Mouse (Mus musculus): Measurements from ENCODE around the gene Rsrp1. TPM values are rescaled to one million over a fixed set of nuclear protein-coding genes. Genes with fewer than 3 reads are reported as not detected.

Rsrp1 gene
- polyA plus RNA-seq, 1 experiment = 51.4 TPM

- Histone ChIP-seq H3K36me3 (ENCODE audit: control insufficient read depth, insufficient read depth) (peaks cover 5% of the 10 kb centered on the region), H3K79me2 (ENCODE audit: control insufficient read depth, insufficient read depth) (peaks cover 12% of the 10 kb centered on the region), H3K4me3 (no peak overlapping the region), H3K4me2 (ENCODE audit: low read depth) (no peak overlapping the region), H3ac (ENCODE audit: control insufficient read depth, insufficient read length) (no peak overlapping the region), H3K27me3 (ENCODE audit: control insufficient read depth, insufficient read depth, insufficient read length) (no peaks in the 10 kb centered on the region)
- TF ChIP-seq SRF (IDR thresholded peaks at IDR 0.05; ENCODE audit: control insufficient read depth, insufficient read length, low read depth) (no peak), USF1 (IDR thresholded peaks at IDR 0.05; ENCODE audit: low read depth) (no peak), MYOD1 (IDR thresholded peaks at IDR 0.05; ENCODE audit: control insufficient read depth in 1 of 3, insufficient read length in 2 of 3, low read depth in 2 of 3) (no peak), MAX (IDR thresholded peaks at IDR 0.05; ENCODE audit: low read depth) (no peak), TCF12 (IDR thresholded peaks at IDR 0.05; ENCODE audit: insufficient read depth, poor library complexity, severe bottlenecking) (no peak), TCF3 (IDR thresholded peaks at IDR 0.05; ENCODE audit: insufficient read length, low read depth) (no peak), CEBPB (IDR thresholded peaks at IDR 0.05; ENCODE audit: insufficient read depth, poor library complexity, severe bottlenecking) (no peak), E2F4 (IDR thresholded peaks at IDR 0.05; ENCODE audit: insufficient read depth) (no peak), REST (IDR thresholded peaks at IDR 0.05; ENCODE audit: insufficient read depth, insufficient read length) (no peak), POLR2AphosphoS2 (IDR thresholded peaks at IDR 0.05; ENCODE audit: insufficient read length, low read depth) (no peak), MYOG (IDR thresholded peaks at IDR 0.05; ENCODE audit: control insufficient read depth in 1 of 3, insufficient read depth in 1 of 3, insufficient read length in 2 of 3, low read depth in 2 of 3) (no peak), POLR2A (IDR thresholded peaks at IDR 0.05; ENCODE audit: insufficient read length, low read depth) (no peak)
Observed at GRCm38 (mm10) chr4:134919733-134920540, 3.5 kb upstream of the Rsrp1 start.

DNA sequence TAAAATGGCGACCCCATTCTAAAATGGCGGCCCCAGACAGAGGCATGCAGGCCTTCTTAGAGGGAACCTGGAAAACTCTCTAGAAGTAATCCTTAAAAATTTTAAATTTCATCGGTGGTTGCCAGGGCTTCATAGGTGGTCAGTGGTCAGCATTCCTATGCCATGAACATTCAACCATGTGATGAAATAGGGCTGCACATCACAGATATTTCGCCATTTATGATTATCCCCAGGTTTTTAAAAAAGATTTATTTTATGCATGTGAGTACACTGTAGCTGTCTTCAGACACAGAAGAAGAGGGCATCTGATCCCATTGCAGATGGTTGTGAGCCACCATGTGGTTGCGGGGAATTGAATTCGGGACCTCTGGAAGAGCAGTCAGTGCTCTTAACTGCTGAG is 2.8 kb upstream of the Rsrp1 start:
- TF ChIP-seq POLR2AphosphoS2 (IDR thresholded peaks at IDR 0.05; ENCODE audit: insufficient read length, low read depth) (no peak), SRF (IDR thresholded peaks at IDR 0.05; ENCODE audit: control insufficient read depth, insufficient read length, low read depth) (no peak), POLR2A (IDR thresholded peaks at IDR 0.05; ENCODE audit: insufficient read length, low read depth) (no peak), USF1 (IDR thresholded peaks at IDR 0.05; ENCODE audit: low read depth) (no peak), TCF3 (IDR thresholded peaks at IDR 0.05; ENCODE audit: insufficient read length, low read depth) (no peak), TCF12 (IDR thresholded peaks at IDR 0.05; ENCODE audit: insufficient read depth, poor library complexity, severe bottlenecking) (no peak), REST (IDR thresholded peaks at IDR 0.05; ENCODE audit: insufficient read depth, insufficient read length) (no peak), CEBPB (IDR thresholded peaks at IDR 0.05; ENCODE audit: insufficient read depth, poor library complexity, severe bottlenecking) (no peak), E2F4 (IDR thresholded peaks at IDR 0.05; ENCODE audit: insufficient read depth) (no peak), MAX (IDR thresholded peaks at IDR 0.05; ENCODE audit: low read depth) (no peak), MYOG (IDR thresholded peaks at IDR 0.05; ENCODE audit: control insufficient read depth in 1 of 3, insufficient read depth in 1 of 3, insufficient read length in 2 of 3, low read depth in 2 of 3) (no peak), MYOD1 (IDR thresholded peaks at IDR 0.05; ENCODE audit: control insufficient read depth in 1 of 3, insufficient read length in 2 of 3, low read depth in 2 of 3) (no peak)
- no peak overlapping the region for H3K4me2 ChIP-seq (ENCODE audit: low read depth)
- H3K27me3 ChIP-seq (ENCODE audit: control insufficient read depth, insufficient read depth, insufficient read length) = no peaks in the 10 kb centered on the region
- H3ac ChIP-seq (ENCODE audit: control insufficient read depth, insufficient read length) = no peak overlapping the region
- peaks cover 19% of the 10 kb centered on the region for H3K79me2 ChIP-seq (ENCODE audit: control insufficient read depth, insufficient read depth)
- no peak overlapping the region for H3K4me3 ChIP-seq
- H3K36me3 ChIP-seq (ENCODE audit: control insufficient read depth, insufficient read depth) = peaks cover 12% of the 10 kb centered on the region

DNA sequence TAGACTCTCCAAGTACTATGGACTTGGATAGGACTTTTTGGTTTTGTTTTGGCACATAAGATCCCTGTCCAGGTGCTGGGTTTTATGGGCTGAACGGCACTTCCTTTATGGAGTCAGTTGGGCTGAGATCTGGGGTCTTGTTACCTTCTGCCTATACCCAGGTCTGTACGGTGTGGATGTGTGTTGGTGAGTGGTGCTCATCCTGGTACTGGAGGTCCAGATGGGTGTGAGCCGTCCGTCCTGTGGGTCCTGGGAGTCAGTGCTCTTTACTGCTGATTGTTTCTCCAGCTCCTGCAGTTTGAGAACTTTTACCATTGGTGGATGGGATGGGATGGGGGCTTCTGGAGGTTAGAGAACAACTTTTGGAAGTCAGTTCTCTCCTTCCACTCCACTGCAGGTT is 1.7 kb upstream of the Rsrp1 start:
- Histone ChIP-seq H3K79me2 (ENCODE audit: control insufficient read depth, insufficient read depth) (peaks cover 29% of the 10 kb centered on the region), H3ac (ENCODE audit: control insufficient read depth, insufficient read length) (no peak overlapping the region), H3K4me3 (no peak overlapping the region), H3K36me3 (ENCODE audit: control insufficient read depth, insufficient read depth) (peaks cover 23% of the 10 kb centered on the region), H3K27me3 (ENCODE audit: control insufficient read depth, insufficient read depth, insufficient read length) (no peaks in the 10 kb centered on the region), H3K4me2 (ENCODE audit: low read depth) (no peak overlapping the region)
- TF ChIP-seq TCF12 (IDR thresholded peaks at IDR 0.05; ENCODE audit: insufficient read depth, poor library complexity, severe bottlenecking) (no peak), TCF3 (IDR thresholded peaks at IDR 0.05; ENCODE audit: insufficient read length, low read depth) (no peak), CEBPB (IDR thresholded peaks at IDR 0.05; ENCODE audit: insufficient read depth, poor library complexity, severe bottlenecking) (no peak), MAX (IDR thresholded peaks at IDR 0.05; ENCODE audit: low read depth) (no peak), MYOG (IDR thresholded peaks at IDR 0.05; ENCODE audit: control insufficient read depth in 1 of 3, insufficient read depth in 1 of 3, insufficient read length in 2 of 3, low read depth in 2 of 3) (no peak), SRF (IDR thresholded peaks at IDR 0.05; ENCODE audit: control insufficient read depth, insufficient read length, low read depth) (no peak), POLR2A (IDR thresholded peaks at IDR 0.05; ENCODE audit: insufficient read length, low read depth) (no peak), REST (IDR thresholded peaks at IDR 0.05; ENCODE audit: insufficient read depth, insufficient read length) (no peak), MYOD1 (IDR thresholded peaks at IDR 0.05; ENCODE audit: control insufficient read depth in 1 of 3, insufficient read length in 2 of 3, low read depth in 2 of 3) (no peak), POLR2AphosphoS2 (IDR thresholded peaks at IDR 0.05; ENCODE audit: insufficient read length, low read depth) (no peak), USF1 (IDR thresholded peaks at IDR 0.05; ENCODE audit: low read depth) (no peak), E2F4 (IDR thresholded peaks at IDR 0.05; ENCODE audit: insufficient read depth) (no peak)

DNA sequence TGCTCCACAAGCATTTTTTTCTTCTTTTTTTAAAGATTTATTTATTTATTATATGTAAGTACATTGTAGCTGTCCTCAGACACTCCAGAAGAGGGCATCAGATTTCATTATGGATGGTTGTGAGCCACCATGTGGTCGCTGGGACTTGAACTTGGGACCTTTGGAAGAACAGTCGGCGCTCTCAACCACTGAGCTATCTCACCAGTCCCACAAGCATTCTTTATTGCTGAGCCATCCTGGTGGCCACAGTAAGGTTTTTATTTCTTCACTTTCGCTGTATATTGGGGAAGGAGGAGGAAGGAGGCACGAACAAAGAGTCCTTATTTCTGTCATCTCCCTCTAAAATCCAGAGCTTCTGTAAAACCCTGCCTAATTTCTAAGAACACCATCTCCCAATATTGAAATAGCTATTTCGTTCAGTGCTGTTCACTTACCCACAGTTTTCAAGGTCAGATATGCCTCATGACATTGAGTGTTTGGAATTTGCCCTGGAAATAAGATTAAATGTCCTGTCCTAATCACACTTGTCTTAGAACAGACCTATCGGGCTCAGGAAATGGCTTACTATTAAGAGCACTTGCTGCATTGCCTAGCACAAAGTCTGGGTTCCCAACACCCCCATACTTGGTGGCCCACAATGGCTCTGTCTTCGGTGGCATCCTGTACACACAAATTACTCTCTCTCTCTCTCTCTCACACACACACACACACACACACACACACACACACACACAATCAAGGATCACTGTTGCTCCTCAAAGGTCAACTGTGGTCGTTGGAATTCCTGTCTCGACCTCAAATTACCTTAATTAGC is 1.1 kb upstream of the Rsrp1 start:
- Histone ChIP-seq H3K4me2 (ENCODE audit: low read depth) (peak overlapping the region; percentile 84), H3K36me3 (ENCODE audit: control insufficient read depth, insufficient read depth) (peaks cover 29% of the 10 kb centered on the region), H3K27me3 (ENCODE audit: control insufficient read depth, insufficient read depth, insufficient read length) (no peaks in the 10 kb centered on the region), H3K79me2 (ENCODE audit: control insufficient read depth, insufficient read depth) (peaks cover 33% of the 10 kb centered on the region), H3ac (ENCODE audit: control insufficient read depth, insufficient read length) (peak overlapping the region; percentile 94), H3K4me3 (peak overlapping the region; percentile 79)
- no peak for TF ChIP-seq MYOG (IDR thresholded peaks at IDR 0.05; ENCODE audit: control insufficient read depth in 1 of 3, insufficient read depth in 1 of 3, insufficient read length in 2 of 3, low read depth in 2 of 3)
- TF ChIP-seq POLR2AphosphoS2 (IDR thresholded peaks at IDR 0.05; ENCODE audit: insufficient read length, low read depth) = no peak
- TF ChIP-seq REST (IDR thresholded peaks at IDR 0.05; ENCODE audit: insufficient read depth, insufficient read length) = no peak
- TF ChIP-seq E2F4 (IDR thresholded peaks at IDR 0.05; ENCODE audit: insufficient read depth) = no peak
- no peak for TF ChIP-seq TCF3 (IDR thresholded peaks at IDR 0.05; ENCODE audit: insufficient read length, low read depth)
- TF ChIP-seq MYOD1 (IDR thresholded peaks at IDR 0.05; ENCODE audit: control insufficient read depth in 1 of 3, insufficient read length in 2 of 3, low read depth in 2 of 3) = no peak
- no peak for TF ChIP-seq TCF12 (IDR thresholded peaks at IDR 0.05; ENCODE audit: insufficient read depth, poor library complexity, severe bottlenecking)
- TF ChIP-seq POLR2A (IDR thresholded peaks at IDR 0.05; ENCODE audit: insufficient read length, low read depth) = no peak
- no peak for TF ChIP-seq USF1 (IDR thresholded peaks at IDR 0.05; ENCODE audit: low read depth)
- TF ChIP-seq SRF (IDR thresholded peaks at IDR 0.05; ENCODE audit: control insufficient read depth, insufficient read length, low read depth) = no peak
- TF ChIP-seq MAX (IDR thresholded peaks at IDR 0.05; ENCODE audit: low read depth) = no peak
- no peak for TF ChIP-seq CEBPB (IDR thresholded peaks at IDR 0.05; ENCODE audit: insufficient read depth, poor library complexity, severe bottlenecking)
